ENCODE assay signal across 8 mouse cellular contexts in genomic region chr13:45867273-45867672, GRCm38 (mm10).
DNase-seq lines count a peak whose midpoint lies in the region; ATAC-seq and TF ChIP-seq lines count a peak whose summit lies in the region.

No protein-coding gene starts in this region.

- no peaks in the 10 kb centered on the region for H3K36me3 ChIP-seq in midbrain, postnatal 0 days (ENCODE audit: insufficient read depth, low read length)
- no peaks in the 10 kb centered on the region for H3K36me3 ChIP-seq in midbrain, embryonic 14.5 days (ENCODE audit: control insufficient read depth, insufficient read depth, low read length)

- DNase-seq in heart, adult 18-20 months, result peak; percentile 39
- no peak for DNase-seq in heart, adult 11 months
- peak; percentile 30 for DNase-seq in right cerebral cortex, adult 18-20 months
- DNase-seq in right cerebral cortex, postnatal 14 days, result no peak
- DNase-seq in induced T-regulatory cell, adult 2 months (ENCODE audit: low read depth), result peak; percentile 83
- peak; percentile 58 to 73 for DNase-seq in urinary bladder, postnatal 4 days (ENCODE audit: low spot score in 2 of 2)
- no peak for DNase-seq in midbrain, postnatal 0 days (ENCODE audit: low spot score)
- no peak for DNase-seq in midbrain, embryonic 14.5 days

- H3K4me2 ChIP-seq in midbrain, postnatal 0 days (ENCODE audit: low read depth, low read length, poor library complexity, severe bottlenecking), result no peak overlapping the region
- no peak overlapping the region for H3K4me2 ChIP-seq in midbrain, embryonic 14.5 days (ENCODE audit: low read length)

- 79% methylated on average over 14 of the region's 14 CpGs for WGBS in midbrain, postnatal 0 days
- WGBS in midbrain, embryonic 14.5 days, result 85% methylated on average over 14 of the region's 14 CpGs

- H3K4me3 ChIP-seq in midbrain, postnatal 0 days (ENCODE audit: low read depth, low read length), result no peak overlapping the region
- H3K4me3 ChIP-seq in midbrain, embryonic 14.5 days (replicated peaks; ENCODE audit: low read depth, low read length), result no peak overlapping the region

- no peak overlapping the region for H3K27ac ChIP-seq in midbrain, postnatal 0 days (ENCODE audit: low read depth, low read length)
- H3K27ac ChIP-seq in midbrain, embryonic 14.5 days (replicated peaks; ENCODE audit: low read depth, low read length), result no peak overlapping the region

- no peaks in the 10 kb centered on the region for H3K9me3 ChIP-seq in midbrain, postnatal 0 days (ENCODE audit: low read length)
- H3K9me3 ChIP-seq in midbrain, embryonic 14.5 days (ENCODE audit: control insufficient read depth, low read length), result no peaks in the 10 kb centered on the region

- ATAC-seq in midbrain, postnatal 0 days (ENCODE audit: low FRiP score), result no peak
- ATAC-seq in midbrain, embryonic 14.5 days (ENCODE audit: low FRiP score, low TSS enrichment), result no peak

- no peak for TF ChIP-seq CTCF in midbrain, postnatal 0 days (IDR thresholded peaks at IDR 0.05)

- no peaks in the 10 kb centered on the region for H3K4me1 ChIP-seq in midbrain, postnatal 0 days (ENCODE audit: insufficient read depth, low read length)
- no peaks in the 10 kb centered on the region for H3K4me1 ChIP-seq in midbrain, embryonic 14.5 days (ENCODE audit: control insufficient read depth, insufficient read depth, low read length)

- H3K27me3 ChIP-seq in midbrain, postnatal 0 days (ENCODE audit: insufficient read depth, low read length), result no peaks in the 10 kb centered on the region
- peaks cover 6% of the 10 kb centered on the region; the same call in 1 of the 2 replicates for H3K27me3 ChIP-seq in midbrain, embryonic 14.5 days (ENCODE audit: control insufficient read depth, insufficient read depth, low read length)

- no peak overlapping the region for H3K9ac ChIP-seq in midbrain, postnatal 0 days (replicated peaks; ENCODE audit: low read length, poor library complexity, severe bottlenecking)
- no peak overlapping the region for H3K9ac ChIP-seq in midbrain, embryonic 14.5 days (replicated peaks; ENCODE audit: low read length)

Comparison
In these comparisons a context has a peak if more than half of its experiments do, and no peak if none do; other contexts are left out.
1. DNase-seq: peak in heart, adult 18-20 months (2 of 2), right cerebral cortex, adult 18-20 months (single experiment), induced T-regulatory cell, adult 2 months (single experiment) and urinary bladder, postnatal 4 days (2 of 2); none in heart, adult 11 months (single experiment), right cerebral cortex, postnatal 14 days (single experiment), midbrain, postnatal 0 days (single experiment) and midbrain, embryonic 14.5 days (single experiment).